Mouse (Mus musculus) liver, adult 2 months (tissue): Measurements from ENCODE around the gene Dpm1.

Experiments used
- CTCF ChIP-seq: fragments of 200-500 bp; IDR thresholded peaks from 2 replicates; pipeline ENCODE4 v1.5.1; 2011; ENCODE audit warnings: low read depth, low read length, control low read depth
- POLR2A ChIP-seq: fragments of 200-500 bp; IDR thresholded peaks from 2 replicates; pipeline ENCODE4 v1.6.1; 2011; ENCODE audit warnings: low read length, control low read depth; ENCODE audit not compliant: insufficient read depth; ENCODE audit errors: extremely low read depth

GRCm38 (mm10) chr2:168195721-168196120 lies 34.7 kb downstream of the Dpm1 start:
- TF ChIP-seq CTCF, result no peak
- TF ChIP-seq POLR2A, result no peak
